Mouse (Mus musculus): ENCODE data around the gene Kif2a.

- TF ChIP-seq CTCF (conservative IDR thresholded peaks at IDR 0.05; ENCODE audit: low read length): no peak
- TF ChIP-seq POU5F1 (IDR thresholded peaks at IDR 0.05; ENCODE audit: borderline replicate concordance, low read length): no peak
Measured at GRCm38 (mm10) chr13:106947583-106947982, 74.3 kb downstream of the Kif2a start.
